Mouse (Mus musculus) adrenal gland, postnatal 25 days (tissue): ENCODE data around the gene Tmprss2. TPM values are rescaled to one million over a fixed set of nuclear protein-coding genes. Genes with fewer than 3 reads are reported as not detected.
"Not testable (repeated sequence)": the region's sequence is repeated elsewhere in the genome, so short reads cannot be mapped to it uniquely, and the experiment has no call there.

ENCODE experiments used
- DNase-seq: peaks from one replicate; pipeline ENCODE4 v3.0.0; 2021; ENCODE audit warnings: mixed read lengths
- total RNA-seq: library from RNA; stranded (reverse); gene quantifications from 2 replicates; pipeline ENCODE4 v1.2.3, GENCODE M21; 2021

Gene Tmprss2
- total RNA-seq, 1 experiment from 2014 or later = not detected

- DNase-seq = no peak
These were observed 19.5 kb downstream of the Tmprss2 start for GRCm38 (mm10) chr16:97591512-97591911.

- DNase-seq = not testable (repeated sequence)
These were observed 28.1 kb downstream of the Tmprss2 start for GRCm38 (mm10) chr16:97582876-97583275.

GRCm38 (mm10) chr16:97569426-97569825 lies 41.6 kb downstream of the Tmprss2 start:
- DNase-seq = peak; percentile 63

GRCm38 (mm10) chr16:97568662-97569061 lies 42.3 kb downstream of the Tmprss2 start:
- peak; percentile 63 for DNase-seq

GRCm38 (mm10) chr16:97544340-97544739 lies 66.7 kb downstream of the Tmprss2 start:
- DNase-seq = no peak

- no peak for DNase-seq
These were observed 74.1 kb downstream of the Tmprss2 start for GRCm38 (mm10) chr16:97536859-97537258.

- peak; percentile 47 for DNase-seq
These were observed 75.1 kb downstream of the Tmprss2 start for GRCm38 (mm10) chr16:97535808-97536413.

GRCm38 (mm10) chr16:97534876-97535461 lies 76.0 kb downstream of the Tmprss2 start:
- DNase-seq = peak; percentile 41

- no peak for DNase-seq
These were observed 76.5 kb downstream of the Tmprss2 start for GRCm38 (mm10) chr16:97534448-97534847.

- no peak for DNase-seq
These were observed 77.2 kb downstream of the Tmprss2 start for GRCm38 (mm10) chr16:97533751-97534150.

GRCm38 (mm10) chr16:97533126-97533525 lies 77.9 kb downstream of the Tmprss2 start:
- no peak for DNase-seq

GRCm38 (mm10) chr16:97529241-97529640 lies 81.8 kb downstream of the Tmprss2 start:
- DNase-seq = no peak

- DNase-seq = peak; percentile 35
These were observed 88.0 kb downstream of the Tmprss2 start for GRCm38 (mm10) chr16:97523024-97523423.

GRCm38 (mm10) chr16:97521983-97522382 lies 89.0 kb downstream of the Tmprss2 start:
- no peak for DNase-seq

- no peak for DNase-seq
These were observed 94.7 kb downstream of the Tmprss2 start for GRCm38 (mm10) chr16:97516341-97516740.

Other genes starting within 250 kb of the Tmprss2 start
- gene Mx1, start 148.3 kb downstream of the Tmprss2 start, total RNA-seq = 2.0 and 2.8 TPM in 2 replicates
- gene Fam3b, start 96.4 kb downstream of the Tmprss2 start, total RNA-seq = not detected in 2 replicates
- 0.33 and 0.43 TPM in 2 replicates for gene Ripk4, start 152.6 kb upstream of the Tmprss2 start, total RNA-seq
- 11.9 and 14.5 TPM in 2 replicates for gene Prdm15, start 240.7 kb upstream of the Tmprss2 start, total RNA-seq